Mouse (Mus musculus) WW6 (cell line): ENCODE data around the gene Nol3.
"Not testable (repeated sequence)": the region's sequence is repeated elsewhere in the genome, so short reads cannot be mapped to it uniquely, and the experiment has no call there.

Experiments used
- DNase-seq: peaks from one replicate; pipeline ENCODE4 v3.0.0-alpha.2; 2013; ENCODE audit warnings: low read depth, low spot score

The Nol3 gene

DNA sequence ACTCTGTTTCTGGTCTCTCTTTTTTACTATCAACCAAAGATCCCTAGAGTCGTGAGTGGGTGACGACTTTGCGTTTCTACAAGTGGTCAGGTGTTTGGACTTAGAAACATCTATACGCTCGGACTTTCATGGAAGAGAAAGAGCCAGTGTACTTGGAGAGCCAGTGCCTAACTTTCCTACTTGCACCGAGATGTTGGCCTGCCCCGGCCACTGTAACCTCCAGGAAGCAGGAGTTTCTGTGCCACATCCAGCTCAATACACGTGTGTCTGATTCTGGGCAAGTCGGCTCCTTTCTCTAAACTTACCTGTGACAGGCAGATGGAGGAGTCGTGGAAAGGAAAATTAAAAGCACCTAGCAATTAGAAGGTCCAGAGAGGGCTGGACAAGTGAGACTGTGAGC lies at the start of gene Nol3:
TSS of gene Nol3 (plus strand) at position 301 of the 400 bp plus-strand sequence.
- no peak for DNase-seq

DNA sequence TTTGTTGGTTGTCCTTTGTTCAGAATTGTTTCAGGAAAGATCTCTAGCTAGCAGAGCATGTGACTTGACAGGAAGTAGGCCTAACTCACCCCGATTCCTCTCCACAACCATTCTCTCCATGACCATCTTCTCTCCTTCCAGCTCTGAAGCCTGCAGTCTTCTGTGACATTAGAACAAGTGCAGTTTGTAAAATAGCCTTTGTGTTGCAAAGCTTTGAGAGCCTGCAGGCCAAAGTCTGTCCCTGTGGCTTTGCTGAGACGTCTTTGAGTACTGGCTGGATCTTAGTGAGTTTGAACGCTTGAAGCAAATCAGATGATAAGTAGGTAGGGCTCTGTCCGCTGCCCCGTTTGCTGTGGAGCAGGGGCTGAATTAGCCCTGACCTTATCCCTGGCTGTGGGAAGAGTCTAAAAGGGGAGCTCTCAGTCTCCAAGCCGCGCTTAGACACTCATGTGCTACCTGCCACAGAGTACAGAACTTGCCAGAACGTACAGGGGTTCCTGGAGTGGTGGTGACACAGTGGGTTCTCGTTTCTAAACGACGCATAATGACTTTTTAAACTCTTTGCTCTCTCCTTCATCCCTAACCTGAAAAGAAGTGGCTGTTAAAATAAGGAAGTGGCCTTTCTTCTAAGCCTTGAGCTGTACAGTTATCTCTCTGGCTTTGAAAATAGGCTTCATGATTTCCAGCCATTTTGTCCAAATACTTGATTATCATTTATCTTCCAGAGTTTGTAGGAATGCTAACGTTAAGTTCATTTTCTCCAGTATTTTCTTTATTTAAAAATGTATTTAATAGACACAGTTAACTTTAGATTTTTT lies 44.2 kb upstream of the Nol3 start:
- no peak for DNase-seq

DNA sequence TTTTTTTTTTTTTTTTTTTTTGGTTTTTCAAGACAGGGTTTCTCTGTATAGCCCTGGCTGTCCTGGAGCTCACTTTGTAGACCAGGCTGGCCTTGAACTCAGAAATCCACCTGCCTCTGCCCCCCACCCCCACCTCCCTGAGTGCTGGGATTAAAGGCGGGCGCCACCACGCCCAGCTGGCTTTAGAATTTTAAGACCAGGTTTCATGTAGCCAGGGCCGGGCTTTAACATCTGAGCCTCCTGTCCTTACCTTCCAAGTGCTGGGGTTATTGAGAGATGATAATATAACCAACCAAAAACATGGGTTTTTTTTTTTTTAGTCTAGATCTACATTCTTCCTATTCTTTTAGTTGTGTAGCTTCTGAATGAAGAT lies 43.6 kb upstream of the Nol3 start:
- not testable (repeated sequence) for DNase-seq

DNA sequence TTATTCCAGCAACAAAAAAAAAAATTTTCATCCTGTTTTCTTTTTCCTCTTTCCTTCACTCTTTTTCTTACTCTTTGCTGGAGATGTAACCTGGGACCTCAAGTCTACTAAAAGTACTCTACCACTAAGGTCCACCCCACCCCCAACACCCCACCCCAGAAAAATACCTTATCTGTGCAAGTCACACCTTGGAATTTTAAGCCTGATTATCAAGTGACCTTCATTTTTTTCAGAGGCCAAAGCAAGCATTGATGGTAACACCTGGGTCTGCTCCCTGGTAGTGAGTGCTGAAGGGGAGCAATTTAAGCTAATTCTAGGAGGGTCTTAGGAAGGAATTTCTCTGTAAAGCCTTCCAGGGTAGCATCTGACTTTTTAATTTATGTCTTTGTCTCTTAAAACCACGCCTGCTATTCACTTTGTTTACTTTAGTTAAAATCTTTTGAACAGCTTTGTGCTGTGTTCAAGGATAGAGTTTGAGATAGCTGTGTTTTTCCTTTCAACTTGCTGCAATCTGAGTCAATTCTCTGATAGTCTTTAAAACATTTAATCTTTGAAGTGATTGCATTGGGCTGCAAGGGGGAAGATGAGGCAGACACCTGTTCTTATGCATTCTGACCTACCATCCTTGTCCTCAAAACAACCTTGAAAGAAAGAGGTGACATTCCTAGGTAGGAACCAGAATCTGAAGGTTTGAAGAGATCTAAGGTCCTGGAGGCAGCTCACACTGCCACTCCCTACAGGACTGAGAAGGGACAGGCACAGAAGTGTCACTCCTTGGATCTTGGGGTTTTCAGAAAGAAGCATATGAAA lies 42.6 kb upstream of the Nol3 start:
- DNase-seq, result no peak

DNA sequence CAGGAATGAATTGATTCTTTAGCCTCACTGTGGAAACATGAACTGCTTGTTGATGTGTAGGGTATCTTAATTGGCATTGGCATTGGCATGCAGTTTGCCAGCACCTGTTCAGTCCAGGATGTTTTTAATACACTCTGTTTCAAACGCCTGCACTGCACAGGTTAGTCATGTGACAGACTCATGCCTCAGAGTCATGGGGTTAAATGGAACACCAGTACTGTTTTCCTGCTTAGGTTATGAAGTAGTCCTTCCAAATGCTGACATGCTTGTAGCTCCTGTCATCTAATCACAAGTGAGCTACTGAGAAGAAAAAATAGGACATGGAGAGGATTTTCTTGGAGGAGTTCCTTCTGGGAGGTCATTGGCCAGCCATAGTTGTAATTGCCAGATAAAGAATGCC lies 40.7 kb upstream of the Nol3 start:
- no peak for DNase-seq

DNA sequence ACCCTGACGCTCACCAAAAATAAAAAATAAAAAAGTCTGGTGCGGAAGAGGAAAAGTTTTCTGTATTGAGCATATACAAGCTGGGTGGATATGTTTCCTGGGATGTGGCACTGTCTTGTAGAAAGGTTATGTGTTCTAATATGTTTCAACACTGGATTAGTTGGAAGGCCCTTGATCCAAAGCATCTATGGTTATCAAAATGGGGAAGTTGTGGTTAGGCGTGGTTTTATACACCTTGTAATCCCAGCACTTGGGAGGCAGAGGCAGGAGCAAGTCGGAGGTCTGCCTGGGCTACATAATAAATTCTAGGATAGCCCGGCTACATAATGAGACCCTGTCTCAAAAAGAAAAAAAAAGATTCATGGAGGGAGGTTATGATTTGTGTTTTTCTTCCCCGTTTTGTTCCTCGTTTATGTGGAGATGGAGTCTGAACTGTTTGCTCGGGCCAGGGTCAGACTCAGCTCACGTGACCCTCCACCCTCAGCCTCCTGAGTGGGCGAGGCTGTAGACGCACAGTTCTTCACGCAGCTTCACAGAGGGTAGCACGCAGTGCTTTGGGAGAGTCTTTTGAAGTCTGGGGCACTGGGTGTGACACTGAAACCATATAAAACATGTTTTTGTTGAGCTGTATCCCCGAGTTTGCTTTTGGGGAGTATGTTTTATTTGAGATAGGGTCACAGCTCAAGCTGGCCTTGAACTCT lies 38.3 kb upstream of the Nol3 start:
- no peak for DNase-seq

DNA sequence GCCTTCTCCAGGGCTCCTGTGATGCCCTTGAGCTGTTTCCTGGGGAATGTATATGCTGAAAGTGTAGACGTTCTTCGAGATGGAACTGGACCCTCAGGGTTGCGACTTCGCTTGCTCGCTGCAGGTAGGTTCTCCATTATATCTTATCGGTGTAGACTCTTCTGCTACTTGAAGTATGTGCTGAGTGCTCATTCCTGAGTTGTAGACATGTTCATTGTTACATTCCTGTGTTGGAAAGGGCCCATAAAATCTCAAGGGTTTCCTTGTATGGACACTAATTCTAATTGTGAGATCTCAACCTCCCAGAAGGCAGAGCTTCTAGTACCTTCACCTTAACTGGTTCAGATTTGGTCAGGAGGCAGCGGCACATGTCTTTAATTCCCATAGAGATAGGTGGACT lies 34.9 kb upstream of the Nol3 start:
- DNase-seq, result no peak

DNA sequence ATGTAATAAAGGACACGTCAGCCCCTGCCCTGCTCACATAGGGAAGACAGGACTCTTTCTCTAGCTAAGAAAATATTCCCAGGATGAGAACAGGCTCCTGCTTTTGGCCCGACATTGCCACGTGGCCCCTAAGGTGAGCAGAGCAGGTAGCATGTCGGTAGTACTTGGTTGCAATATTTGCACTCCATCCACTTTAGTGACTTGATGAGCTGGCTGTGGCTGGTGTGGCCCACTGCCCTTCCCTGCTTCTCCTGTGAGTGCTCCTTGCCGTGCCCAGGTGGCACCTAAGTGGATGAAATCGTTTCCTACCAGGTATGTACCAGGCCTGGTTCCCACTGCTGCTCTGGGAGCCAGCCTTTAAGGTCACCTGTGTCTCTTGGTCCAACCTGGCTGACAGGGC lies 24.0 kb upstream of the Nol3 start:
- no peak for DNase-seq

DNA sequence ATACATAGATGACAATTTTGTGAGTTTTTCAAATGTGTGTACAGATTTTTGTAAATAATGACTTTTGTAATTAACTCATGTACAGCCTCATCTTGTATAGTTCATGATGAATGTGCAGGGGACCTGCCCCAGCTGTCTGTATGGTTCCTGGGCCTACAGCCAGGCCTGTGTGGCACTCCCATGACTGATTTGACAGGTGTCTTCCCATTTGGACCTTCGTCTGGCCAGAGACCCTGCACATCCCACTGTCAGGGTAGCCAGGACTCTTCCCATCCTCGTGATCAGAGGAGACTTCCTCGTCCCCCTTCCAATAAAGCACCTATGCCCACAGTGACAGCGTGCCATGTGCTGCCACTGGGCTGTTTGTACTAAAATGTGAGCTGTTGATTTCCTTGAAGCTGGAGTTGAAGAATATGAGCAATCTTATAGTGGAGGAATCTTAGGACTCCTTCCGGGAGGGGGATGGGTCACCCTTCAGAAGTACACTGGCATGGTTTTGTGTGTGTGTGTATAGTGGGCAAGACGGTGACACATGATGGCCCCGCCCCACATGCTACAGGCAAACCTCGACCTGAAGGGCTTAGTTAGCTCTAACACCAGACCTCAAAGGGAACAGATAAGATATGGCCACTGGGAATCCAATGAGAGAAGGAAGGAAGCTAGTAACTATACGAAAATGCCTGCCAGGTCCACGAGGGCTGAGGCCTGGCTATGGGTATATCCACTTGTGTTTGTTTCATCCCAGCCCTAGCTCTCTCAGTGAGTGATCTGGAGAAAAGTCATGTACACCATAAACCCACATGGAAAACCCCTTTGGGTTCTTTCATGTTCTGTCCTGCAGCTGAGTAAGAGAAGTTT lies 23.0 kb upstream of the Nol3 start:
- DNase-seq, result no peak

DNA sequence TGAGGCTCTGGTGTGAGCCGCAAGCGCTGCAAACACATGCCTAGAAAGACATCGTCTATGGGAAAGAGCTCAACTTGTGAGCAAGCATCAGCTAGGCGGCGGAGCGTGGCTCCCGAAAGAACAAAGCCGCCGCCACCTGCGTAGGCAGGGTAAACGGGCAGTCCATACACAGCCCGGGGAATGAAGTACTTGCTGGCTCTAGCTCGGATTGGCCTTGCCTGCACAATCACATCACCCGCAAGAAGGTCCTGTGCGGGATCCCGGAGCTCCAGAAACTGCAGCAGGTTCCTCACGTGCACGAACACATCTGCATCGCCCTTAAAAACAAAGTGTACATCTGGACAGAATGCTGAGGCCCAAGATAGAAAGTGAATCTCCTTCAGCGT lies 22.2 kb upstream of the Nol3 start:
- DNase-seq, result no peak

DNA sequence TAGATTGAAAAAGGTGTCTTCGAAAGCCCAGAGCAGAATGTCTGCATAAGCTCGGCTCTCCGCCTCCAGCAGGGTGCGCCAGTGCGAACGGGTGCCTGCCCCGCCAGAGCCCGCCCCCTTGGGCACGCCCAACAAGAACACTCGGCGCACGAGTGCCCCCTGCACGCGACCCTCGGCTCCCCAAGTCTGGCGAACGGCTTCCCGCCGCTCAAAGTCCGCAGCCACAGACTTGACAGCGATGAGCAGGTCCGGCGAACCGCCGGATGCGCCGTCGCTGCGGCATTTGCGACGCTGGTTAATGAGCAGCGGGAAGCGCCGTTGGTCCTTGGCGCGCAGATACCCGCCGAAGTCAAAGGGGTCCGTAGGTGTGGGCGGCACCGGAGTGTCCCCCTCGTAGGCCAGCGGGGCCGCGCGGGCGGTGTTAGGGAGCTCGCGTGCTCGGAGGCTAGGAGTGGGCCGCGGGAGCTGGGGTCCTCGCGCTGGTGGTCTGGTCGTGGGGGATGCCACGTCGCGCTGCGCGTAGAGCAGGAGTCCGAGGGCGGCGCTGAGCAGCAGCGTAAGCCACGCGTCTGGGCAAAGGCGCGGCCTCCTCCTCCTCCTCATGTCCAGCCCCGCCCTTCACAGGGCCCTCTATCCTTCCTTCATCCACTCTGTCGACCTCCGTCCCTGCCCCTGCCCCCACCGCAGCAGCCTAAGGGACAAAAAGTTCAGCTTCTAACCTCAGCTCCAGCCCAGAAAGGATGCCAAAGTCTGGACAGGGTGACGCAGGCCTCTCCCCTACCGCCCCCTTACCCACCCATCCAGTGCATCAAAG lies 21.6 kb upstream of the Nol3 start:
- peak; percentile 91 for DNase-seq

DNA sequence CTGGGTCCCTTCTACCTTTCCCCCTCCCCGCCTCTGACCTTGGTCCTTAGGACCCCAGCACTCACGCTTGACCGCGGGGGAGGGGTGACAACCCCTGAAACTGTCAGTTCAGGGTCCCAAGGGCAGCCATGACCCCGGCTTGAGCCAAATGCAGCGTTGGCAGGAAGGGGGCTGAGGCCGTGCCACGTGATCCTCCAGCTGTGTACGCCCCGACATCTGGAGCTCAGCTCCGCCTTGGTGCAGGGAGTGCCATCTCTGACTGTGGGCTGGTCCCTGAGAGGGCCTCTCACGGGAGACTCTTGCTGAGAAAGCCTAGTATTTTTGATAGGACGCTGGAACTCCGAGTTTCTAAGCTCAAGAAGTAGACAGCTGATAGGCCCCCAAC lies 21.0 kb upstream of the Nol3 start, which contains the start of gene B3gnt9:
TSS of gene B3gnt9 (minus strand) at position 188 of the 385 bp plus-strand sequence.
- DNase-seq, result no peak

DNA sequence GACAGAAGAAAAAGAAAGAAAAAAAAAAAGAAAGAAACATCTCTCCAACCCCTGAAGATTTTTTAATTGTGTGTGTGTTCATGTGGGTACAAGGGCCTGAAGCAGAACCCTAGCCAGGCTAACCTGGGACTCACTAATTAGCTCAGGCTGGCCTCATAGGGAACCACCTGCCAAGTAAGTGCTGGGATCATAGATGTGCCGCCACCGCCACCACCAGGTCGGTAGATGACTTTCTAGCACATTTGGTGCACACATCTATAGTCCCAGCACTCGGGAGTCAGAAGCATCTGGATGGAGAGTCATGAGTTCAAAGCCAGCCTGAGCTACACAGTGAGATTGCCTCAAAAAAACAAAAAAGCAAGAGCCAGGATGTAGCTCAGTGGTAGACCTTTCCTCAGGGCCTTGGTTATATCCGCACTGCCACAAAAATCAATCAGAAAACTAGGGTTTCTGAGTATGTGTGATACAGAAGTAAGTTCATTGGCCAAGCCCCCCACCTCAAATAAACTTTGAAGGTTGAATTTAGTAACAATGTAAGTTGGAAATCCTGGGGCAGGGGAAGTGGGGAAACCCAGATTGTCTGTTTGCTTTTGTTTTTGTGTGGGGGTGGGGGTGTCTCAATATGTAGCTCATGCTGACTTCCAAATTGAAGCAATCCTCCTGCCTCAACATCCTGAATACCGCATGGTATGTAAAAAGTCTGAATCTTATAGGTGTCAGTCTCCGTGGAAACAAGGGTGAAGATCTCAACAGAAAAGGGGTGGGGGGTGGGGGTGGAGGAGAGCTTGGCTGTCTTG lies 18.4 kb upstream of the Nol3 start:
- no peak for DNase-seq

DNA sequence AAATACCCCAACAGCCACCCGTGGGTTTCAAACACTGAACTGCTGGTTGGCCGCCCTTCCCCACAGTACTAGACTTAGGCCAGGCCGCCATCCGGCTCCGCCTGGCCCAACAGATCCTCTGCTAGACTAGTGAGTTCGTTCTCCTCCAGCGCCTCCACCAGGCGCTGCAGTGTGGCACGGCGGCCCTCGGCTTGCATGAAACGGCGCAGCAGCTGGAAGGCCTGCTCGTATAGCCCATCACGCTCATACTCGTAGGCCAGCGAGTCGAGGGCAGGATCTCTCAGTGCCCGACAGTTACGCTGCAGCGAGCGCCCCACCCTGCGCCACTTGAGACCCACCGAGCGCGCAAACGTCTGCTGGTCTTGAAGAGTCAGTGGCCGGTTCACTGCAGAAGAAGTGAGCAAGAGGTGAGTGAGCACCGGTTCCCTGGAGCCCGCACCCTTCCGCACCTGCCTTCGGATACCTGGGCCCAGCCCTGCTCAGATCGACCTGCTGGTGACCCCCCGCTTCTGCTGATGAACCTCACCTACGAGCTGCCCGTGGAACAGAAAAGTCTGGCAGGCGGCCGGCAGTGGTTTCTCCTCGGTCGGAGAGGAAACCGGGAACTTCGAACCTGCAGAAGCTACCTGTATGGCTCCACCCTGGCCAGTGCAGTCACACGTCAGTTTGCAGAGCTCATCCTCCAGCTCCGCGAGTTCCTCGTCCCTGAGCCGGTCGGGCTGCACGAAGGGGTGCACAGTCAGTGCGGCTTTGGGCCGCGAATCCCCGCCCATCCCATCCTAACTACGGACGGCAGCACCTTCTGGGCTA lies 16.8 kb upstream of the Nol3 start:
- no peak for DNase-seq

DNA sequence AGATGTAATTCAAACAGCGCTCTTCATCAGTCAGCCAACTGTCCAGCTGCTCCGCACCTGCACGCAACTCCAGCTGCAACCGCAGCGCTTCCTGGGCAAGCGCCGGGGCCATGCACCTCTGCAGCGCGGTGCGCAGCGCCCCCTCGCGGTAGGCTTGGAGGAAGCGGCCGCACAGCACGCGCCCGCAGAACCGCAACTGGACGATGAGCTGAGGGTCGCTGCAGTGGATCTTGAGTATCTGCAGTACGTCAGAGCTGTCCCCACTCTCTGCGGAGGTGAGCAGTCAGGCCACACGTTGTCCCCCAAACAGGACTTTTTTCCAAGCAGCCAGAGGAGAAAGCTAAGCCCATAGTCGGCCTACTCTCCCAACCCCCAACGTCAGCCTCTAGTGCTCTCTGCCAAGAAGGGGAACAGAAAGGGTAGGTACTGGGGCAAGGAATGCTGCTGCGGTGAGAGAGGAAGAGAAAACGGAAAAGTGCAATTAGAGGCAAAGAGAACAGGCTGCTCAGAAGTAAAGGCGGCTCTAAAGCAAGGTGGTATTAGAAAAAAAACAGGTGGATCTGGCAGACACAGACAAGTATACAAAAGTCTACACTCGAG lies 16.1 kb upstream of the Nol3 start:
- DNase-seq, result no peak

DNA sequence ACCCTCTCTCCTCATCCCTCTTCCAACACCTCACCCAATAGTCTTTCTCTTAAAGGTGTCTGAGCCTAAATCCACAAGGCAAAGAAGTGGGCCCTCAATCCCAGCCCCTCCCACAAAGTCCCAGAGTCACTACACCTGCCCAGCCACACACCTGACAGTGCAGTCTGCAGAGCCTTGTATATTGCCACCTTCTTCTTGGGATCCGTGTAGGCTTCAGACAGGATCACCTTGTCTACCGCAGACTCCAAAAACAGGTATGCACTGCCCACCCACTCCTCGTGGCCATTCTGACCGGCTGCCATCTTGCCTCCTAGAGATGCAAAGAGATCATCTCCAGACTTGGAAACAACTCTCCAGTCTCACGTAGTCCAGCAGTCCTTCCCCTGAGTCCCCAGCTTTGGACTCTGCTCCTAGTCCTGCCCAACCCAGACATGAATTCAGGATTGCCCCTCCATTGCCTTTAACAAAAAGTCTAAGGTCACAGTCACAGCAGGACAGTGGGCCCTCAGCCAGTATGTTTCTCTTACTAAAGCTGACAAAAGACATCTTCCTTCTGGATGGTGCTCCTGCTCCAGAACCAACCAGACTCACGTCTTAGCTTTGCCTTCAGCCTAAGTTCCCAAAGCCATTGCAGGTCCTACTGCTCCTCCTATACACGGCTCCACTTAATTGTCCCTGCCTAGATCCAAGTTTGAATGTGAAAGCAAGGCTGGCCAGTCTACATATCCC lies 15.4 kb upstream of the Nol3 start:
- no peak for DNase-seq

DNA sequence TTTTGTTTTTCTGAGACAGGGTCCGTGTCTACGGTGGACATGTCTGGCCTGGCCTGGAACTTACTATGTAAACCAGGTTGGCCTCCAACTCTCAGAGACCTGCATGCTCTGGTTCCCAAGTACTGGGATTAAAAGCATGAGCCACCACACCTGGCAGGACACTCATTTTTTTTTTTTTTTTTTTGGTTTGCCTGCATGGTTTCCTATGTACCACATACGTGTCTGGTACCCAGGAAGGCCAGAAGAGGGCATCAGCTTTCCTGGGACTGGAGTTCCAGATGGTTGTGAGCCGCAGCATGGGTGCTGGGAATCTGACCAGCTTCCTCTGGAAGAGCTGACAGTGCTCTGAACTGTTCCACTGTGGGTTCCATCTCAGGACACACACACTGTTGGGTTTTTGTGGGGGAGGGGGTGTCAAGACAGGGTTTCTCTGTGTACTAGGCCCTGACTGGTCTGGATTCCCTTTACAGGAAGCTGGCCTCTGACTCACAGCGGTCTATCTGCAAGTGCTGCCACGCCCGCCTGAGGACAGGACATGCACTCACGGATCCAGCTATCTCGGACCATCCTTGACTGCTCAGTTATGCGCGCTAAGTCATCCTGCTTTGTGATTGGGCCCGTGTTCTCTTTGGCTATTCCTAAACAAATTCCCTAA lies 14.5 kb upstream of the Nol3 start:
- DNase-seq, result no peak
